Mouse (Mus musculus): ENCODE data around the gene Dlgap5.
"Not testable (repeated sequence)": the region's sequence is repeated elsewhere in the genome, so short reads cannot be mapped to it uniquely, and the experiment has no call there.

Gene Dlgap5

DNA sequence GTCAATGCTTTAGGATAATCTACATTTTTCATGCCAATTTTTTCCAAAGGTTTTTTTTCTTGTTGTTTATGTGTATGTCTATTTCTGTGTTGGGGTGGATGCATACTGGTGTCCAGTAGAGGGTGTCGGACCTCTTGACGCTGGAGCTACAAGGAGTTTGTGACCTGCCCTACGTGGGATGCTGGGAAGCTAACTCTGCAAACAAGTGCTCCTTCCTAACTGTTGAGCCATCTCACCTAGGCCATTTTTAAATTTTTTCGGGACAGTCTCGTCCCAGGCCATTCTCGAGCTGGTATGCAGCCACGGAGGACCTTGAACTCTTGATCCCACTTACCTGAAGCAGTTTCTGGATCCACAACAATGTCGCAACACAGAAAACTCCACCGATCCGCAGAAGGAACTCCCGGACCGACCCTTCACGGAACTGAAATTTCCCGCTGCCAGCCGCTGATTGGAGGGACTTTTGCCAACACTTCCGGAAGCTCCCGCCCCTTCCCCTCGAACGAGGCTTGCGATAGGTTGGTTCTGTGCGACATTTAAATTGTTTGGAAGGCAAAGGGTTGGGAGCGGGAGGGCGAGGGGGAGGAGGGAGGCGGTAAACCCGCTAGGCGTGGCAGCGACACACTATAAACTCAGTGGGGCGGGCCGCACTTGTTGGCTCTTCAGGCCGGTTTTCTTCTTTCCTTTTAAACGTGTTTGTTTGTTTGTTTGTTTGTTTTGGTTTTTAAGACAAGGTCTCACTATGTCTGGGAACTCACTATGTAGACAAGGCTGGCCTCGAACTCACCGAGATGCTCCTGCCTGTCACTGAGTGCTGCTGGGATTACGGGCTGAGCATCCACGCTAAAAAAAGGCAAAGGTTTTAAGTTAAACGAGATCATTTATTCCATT, at the start of gene Dlgap5:
TSS of gene Dlgap5 (minus strand) at position 633 of the 891 bp plus-strand sequence.
- peak; percentile 88 for DNase-seq

DNA sequence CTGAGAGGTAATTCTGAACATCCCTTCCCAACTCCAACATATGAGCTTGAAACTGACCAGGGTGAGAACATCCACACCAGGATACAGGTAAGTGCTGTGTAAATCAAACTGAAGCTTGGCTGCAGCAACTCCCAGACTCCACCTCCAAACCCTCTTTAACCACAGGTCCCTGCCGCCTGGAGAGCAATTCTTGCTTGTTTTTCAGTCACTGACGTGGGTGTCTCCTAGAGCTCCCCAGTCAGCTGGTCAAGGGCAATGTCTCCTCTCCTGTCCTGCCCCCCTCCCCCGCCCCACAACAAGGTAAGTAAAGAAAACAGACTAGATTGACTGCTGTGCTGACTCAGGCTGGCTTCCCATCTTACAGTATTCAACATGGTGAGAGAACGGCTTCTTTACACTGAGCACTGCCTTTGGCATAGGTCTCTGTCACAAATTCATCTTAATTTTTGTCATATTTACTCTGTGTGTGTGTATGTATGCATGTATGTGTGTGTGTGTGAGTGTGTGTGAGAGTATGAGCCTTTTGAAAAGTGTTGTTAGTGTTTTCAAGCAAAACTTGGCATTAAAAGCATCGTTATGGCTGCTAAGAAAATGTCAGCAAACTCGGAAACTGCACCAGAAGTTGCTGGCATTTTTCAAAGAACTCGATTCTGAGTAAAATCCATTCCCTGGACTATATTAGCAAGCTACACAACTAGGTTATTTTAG, 47.4 kb upstream of the Dlgap5 start:
- DNase-seq = no peak

GRCm38 (mm10) chr14:47464426-47464825, 46.2 kb upstream of the Dlgap5 start:
- DNase-seq = no peak

- DNase-seq = no peak
Observed at GRCm38 (mm10) chr14:47462877-47463460, 44.8 kb upstream of the Dlgap5 start.

GRCm38 (mm10) chr14:47462453-47462852, 44.2 kb upstream of the Dlgap5 start:
- DNase-seq = no peak

GRCm38 (mm10) chr14:47461997-47462396, 43.8 kb upstream of the Dlgap5 start:
- no peak for DNase-seq

GRCm38 (mm10) chr14:47459556-47459955, 41.3 kb upstream of the Dlgap5 start:
- DNase-seq = no peak

GRCm38 (mm10) chr14:47450121-47450520, 31.9 kb upstream of the Dlgap5 start, which contains the start of gene Fbxo34:
TSS of gene Fbxo34 (plus strand) at chr14:47450421.
- not testable (repeated sequence) for DNase-seq

DNA sequence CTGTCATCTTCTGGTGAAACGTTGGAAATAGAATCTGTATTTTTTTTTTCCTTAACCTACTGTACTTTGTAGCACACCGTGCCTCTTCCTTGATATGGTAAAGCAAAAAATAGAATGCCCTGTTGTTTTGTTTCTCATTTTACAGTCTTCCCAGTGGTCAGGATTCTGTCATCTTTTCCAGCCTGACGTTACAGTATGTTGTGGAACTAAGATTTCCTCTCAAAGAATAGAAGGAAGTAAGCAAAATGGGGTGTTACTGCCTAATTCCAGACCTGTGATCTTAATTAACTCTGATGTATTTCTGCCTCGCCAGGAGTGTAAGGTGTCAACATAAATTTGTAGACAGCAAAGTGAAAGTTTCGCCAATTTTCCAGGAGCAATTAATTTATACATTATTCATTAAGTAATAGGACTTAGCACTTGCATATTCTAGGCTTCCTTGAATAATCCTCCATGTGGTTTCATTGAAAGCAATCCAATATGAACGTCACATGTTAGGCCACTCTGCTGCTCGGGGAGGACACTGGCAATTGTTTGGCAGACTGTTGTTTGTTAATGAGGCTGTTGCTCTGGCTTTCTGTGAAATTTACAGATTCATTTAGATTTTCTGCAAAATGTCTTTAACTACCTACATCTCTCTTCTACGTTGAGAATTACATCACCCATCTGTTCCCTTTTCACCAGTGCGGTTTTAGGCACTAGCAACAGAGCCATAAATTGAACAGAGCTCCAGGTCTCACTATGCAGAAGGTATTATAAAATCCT, 27.3 kb upstream of the Dlgap5 start:
- DNase-seq = no peak

DNA sequence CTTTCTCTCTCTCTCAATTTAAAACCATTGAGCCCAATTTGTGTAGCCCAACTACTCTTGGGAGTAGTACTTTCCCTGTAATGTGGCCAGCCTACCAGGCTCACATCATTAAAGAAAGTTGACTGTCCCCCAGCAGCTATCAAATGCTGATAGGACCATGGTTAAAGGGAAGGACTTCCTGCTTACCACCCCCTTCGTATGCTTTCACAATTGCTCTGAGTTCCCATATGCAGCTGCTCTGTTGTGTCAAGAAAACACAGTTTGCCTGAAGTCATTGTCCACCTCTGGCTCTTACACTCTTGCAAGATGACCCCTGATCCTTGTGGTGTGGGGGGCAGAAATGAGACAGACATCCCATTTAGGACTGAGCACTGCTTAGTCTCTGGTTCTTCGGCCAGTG, 26.7 kb upstream of the Dlgap5 start:
- DNase-seq = no peak

- no peak for DNase-seq
Observed at GRCm38 (mm10) chr14:47438947-47439346, 20.7 kb upstream of the Dlgap5 start.

- peak; percentile 19 to 42 for DNase-seq
Observed at GRCm38 (mm10) chr14:47432987-47433386, 14.8 kb upstream of the Dlgap5 start.

DNA sequence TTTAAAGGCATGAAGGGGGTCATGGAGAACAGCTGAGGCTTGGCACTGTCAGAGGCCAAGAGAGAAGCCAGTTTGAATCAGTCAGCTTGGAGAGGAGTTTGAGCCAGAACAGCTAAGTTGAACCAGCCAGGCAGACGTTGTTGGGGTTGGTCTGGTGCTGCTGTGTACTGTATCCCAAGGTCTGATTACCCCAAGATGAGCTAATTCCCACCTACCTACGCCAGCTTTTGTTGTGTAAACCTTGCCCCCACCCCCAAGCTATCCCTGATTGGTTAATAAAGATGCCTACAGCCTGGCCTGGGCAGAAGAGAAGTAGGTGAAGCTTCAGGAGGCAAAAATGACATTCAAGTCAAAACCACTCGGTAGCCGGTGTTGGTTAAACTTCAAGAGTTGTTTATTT, 4.3 kb upstream of the Dlgap5 start:
- DNase-seq = no peak

DNA sequence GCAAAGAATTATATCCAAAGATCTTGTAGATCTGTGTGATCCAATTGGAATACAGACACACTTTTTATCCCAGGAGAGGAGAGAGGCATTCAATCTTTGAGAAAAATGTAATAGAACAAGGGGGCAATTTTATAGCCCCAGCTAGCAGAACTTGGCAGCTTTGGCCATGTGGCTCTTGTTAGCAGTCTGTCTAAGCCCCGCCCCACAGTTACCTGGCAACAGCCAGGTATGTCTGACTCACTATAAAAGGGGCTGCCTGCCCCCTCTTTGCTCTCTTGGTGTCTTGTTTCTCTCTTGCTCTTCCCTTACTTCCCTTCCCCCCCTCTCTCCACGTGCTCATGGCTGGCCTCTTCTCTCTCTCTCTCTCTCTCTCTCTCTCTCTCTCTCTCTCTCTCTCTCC, 3.4 kb upstream of the Dlgap5 start:
- DNase-seq = peak; percentile 4 to 12

DNA sequence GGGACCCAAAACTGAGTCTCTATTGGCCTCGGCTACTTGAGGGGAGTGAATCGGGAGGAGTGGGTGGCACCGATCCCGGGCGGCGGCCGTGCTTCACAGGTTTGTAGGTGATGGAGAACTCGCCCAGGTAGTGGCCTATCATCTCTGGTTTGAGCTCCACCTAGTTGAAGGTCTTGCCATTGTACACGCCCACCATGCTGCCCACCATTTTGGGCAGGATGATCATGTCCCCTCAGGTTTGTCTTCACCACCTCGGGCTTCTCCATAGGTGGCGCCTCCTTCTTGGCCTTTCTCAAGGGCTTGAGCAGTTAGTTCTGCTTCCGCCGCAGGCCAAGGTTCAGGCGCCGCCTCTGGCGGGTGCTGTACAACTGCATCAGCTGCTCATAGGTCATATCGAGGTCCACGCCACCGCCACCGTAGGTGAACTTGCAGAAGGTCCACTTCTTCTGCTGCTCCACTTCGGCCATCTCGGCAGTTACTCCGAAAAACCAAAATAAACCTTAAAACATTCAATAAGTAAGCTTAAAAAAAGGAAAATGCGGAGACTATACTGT, 1.6 kb upstream of the Dlgap5 start:
- no peak for DNase-seq

DNA sequence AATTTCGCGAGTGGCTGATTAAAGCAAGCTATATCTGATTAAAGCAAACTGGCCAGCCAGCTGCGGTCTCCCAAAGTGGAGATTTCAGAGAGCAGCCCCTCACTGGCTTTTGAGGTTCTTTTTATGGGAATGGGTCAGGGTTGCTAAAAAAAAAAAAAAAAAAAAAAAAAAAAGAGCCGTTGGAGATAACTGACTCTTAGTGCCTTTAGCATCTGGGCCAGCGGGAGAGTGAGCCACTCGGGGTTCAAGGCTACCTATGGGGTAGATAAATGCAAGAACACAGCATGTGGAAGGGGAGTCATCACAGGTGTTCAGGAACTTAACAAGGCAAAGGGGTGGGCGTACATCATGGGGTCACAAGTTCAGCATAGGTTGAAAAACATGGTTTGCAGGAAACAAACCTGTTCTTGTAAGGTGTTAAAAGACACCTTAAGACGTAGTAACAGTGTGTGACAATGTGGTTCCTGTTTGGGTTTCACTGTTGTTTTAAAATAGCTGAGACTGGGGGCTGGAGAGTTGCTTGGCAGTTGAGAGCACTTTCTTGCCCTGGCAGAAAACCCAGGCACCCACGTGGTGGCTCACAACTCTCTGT, 923 bp upstream of the Dlgap5 start:
- DNase-seq = no peak

DNA sequence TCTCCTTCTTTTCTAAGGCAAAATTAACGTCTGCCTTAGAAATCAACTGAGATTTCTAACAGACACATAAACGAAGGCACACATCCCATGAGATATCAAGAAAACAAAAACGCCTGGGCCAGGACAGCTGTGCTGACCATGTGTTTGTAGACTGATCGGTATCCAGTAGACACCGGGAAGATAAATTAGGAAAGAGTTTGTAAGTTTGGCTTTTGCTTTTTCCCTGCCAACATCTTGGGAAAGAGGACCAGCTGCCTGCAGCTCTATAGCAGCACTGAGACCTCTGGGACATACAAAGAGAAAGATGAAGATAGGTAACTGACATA, 422 bp upstream of the Dlgap5 start:
- DNase-seq = no peak

DNA sequence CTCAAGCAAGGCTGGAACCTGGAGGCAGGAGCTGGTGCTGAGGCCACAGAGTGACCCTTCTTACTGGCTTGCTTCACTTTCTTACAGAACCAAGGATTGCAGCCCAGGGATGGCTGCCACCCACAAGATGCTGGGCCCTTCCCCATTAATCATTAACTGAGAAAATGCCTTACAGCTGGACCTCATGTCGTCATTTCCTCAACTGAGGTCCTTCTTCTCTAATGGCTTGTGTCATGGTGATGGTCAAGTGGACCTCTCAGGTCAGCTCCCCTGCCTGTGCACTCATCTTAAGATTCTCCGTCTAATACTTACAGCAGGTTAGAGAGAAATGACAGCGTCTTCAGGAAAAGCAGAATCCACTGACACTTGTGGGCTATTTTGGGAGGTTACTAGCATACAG, 861 bp downstream of the Dlgap5 start:
- no peak for DNase-seq

DNA sequence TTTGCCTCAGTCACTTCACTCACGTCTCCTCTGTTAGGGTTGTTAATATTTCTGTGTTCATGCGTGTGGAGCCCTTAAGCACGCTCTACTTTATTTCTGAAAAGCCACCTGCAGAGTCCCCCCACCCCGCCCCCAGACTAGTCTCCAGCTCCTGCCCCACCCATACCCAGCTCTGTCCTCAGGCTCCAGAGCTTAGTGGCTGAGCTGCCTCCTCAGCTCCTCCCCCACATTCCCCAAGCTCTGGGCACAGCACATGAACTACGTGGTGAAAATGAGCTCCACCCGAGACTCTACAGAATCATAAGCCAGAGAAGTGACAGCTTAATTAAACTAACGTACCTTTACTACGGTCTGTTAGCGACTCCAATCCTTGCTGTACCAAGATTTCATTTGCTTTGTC, 12.2 kb downstream of the Dlgap5 start:
- DNase-seq = no peak

DNA sequence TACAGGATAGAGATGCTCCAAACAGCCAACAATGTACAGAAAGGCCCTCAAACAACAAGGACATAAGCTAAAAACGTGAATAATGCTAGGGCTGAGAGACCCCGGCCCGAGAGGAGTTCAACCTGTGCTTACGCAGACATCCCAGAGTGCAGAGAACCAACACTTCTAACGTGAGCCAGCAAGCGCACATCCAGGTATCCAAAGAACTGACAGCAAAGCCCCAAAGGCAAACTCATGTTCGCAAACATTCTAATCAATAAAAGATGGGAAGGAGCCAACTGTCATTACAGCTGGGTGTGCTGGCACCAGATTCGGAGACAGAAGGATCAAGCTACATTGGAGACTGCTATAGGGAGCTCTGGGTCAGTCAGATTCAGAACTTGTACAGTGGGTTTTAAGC, 15.5 kb downstream of the Dlgap5 start:
- no peak for DNase-seq

DNA sequence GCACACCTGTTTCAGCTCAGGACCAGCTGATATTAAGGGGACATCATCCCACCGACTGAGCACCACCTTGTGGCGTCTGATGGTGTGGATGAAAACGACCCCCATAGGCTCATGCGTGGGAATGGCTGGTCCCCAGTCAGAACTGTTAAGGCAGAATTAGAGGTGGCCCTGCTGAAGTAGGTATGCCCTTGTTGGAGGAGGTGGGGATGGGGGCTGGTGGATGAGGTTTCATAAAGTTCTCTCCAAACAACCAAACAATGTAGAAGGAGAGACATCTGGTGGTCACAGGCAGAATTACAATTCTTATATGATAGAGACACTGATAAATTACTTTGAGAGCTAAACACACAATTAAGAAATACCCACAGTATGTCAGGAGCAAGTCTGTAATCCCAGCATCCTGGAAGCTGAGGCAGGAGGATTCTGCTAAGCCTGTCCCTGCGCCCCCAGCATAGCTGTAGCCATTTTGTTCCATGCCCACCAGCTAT, 22.0 kb downstream of the Dlgap5 start:
- DNase-seq = peak; percentile 47 to 53

DNA sequence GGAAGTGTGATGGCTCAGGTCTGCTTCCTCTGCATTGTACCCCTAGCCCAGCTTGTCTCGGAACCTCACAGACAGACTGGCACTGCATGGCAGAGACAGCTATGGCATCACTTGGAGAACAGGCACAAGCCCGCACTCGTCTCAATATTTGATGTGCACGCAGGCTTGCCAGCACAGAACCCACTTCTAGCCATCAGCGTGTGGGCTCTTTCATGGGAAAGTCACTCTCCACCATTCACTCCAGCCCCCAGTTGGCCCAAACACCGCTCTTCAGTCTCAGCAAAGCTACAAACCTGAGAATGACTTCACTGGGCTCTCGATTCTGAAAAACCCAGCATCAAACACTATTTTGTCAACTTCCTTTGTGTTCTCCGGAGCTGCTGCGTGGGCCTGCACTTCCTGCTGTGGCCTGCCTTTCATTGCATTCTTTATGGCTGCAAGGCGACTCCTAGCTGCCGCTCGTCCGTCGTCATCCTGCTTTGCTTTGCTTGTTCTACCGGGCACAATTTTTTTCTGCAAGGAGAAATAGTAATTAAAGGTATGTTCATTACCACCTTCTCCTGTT, 22.7 kb downstream of the Dlgap5 start:
- peak; percentile 44 to 49 for DNase-seq

Data from B cell, adult 2 months (primary cell).